Mouse (Mus musculus): ENCODE measurements around the gene Vmn1r214.

Gene Vmn1r214

DNA sequence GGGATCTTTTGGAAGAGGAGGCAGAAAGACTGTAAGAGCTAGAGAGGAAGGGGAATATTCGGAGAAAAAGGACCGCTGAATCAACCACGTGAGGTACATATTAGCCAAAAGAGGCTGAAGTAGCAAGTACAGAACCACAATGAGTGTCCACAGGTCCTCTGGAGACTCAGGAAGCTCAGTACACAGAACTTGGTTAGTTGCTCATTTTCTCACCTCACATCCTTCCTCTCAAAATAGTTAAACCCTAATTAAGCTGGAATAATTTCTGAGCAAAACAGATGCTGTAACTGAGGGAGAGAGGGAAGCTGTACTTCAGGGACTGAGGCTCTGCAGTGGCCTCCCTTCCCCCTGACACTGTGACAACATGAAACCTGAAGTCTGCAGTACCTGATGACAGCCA, at the start of gene Vmn1r214:
TSS of gene Vmn1r214 (plus strand) at position 301 of the 400 bp plus-strand sequence.
- DNase-seq (ENCODE audit: low spot score): no peak

DNA sequence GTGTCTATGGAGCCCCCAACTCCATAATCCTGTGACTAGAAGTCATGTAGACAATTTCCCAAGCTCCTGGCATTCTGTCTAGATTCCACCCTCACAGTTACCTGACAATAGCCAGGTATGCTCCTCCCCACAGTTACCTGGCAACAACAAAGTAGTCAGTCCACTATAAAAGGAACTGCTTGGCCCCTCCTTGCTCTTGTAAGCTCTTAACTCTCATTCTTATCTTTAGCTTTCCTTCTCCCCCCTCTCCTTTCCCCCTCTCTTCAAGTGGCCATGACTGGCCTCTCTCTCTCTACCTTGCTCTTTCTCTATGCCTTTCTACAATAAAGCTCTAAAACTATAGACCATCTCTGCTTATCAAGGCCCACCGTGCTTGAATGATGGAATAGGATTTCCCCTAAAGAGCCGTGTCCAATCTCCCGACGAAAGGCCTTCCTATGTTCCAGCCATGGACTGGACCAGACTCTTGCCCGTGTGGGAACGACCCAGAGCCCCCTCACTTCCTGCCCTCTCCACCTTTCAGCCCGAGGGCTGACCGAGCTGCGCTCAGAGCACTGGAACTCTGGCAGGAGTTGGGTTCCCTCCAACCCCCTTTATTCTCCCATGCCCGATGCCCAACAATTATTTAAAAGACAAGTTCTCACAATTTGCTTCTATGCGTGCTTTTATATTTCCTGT, 39.9 kb upstream of the Vmn1r214 start:
- no peak for DNase-seq (ENCODE audit: low spot score)

GRCm38 (mm10) chr13:22992178-22992700, 38.0 kb upstream of the Vmn1r214 start:
- DNase-seq (ENCODE audit: low spot score): no peak

- no peak for DNase-seq (ENCODE audit: low spot score)
Measured at GRCm38 (mm10) chr13:22992721-22993120, 37.5 kb upstream of the Vmn1r214 start.

- no peak for DNase-seq (ENCODE audit: low spot score)
Measured at GRCm38 (mm10) chr13:23007356-23007755, 22.9 kb upstream of the Vmn1r214 start, which contains the start of gene Vmn1r213. Gene Vmn1r213, plus strand, starts transcription at chr13:23007656.

DNA sequence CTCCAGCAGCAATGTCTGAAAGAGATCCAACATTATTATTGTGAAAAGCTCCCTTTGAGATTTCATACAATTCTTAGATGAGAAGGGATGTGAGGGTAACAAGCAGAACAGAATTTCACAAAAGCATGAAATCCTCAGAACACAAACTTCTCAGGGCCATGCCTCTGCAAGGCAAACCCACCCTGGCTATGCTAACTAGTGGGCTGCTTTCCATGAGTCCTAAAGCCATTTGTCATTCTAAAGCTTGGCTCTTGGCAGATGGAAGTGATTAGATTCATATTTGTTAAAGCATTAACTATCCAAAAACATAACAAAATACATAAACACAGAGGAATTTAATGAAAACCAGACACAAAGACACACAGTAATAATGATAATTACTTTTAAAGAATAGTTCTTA, 12.1 kb upstream of the Vmn1r214 start:
- DNase-seq (ENCODE audit: low spot score): no peak

- no peak for DNase-seq (ENCODE audit: low spot score)
Measured at GRCm38 (mm10) chr13:23024812-23025211, 5.4 kb upstream of the Vmn1r214 start.

DNA sequence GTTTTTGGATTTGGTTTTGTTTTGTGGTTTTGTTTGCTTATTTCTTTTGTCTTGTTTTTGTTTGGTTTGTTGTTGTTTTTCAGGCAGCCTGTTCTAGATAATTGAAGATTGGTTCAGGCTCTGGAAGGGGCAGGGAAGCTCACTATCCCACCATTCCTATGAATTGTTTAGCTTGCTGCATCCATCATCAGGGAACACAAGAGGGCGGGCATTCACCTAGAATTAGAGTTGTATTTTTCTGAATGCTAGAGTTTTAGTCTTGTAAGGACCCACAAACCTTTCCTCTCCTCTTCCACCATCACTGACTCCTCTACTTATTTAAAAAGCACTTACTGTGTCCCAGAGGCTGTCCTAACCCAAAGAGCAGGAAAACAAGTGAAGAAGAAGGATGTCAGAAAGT, 27.6 kb downstream of the Vmn1r214 start:
- no peak for DNase-seq (ENCODE audit: low spot score)

DNA sequence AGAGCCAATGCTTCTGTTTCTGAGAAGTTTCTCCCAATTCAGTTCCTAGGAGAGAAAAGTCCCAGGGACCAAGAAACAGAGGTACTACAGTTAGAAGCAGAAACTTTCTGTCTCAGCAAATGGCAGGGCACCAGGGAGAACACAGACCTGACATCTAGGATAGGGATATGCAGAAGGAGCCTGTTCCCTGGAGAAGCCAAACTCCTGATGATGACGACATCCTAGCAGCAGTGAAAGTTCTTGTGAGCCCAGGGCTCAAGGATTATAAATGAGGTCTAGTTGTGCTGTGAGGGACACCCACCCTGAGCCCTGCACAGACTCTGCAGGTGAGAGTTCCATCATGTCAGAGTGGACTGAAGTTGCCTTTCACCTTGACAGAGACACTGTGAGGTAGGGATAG, 37.5 kb downstream of the Vmn1r214 start, which contains the start of gene Vmn1r215:
TSS of gene Vmn1r215 (plus strand) at position 301 of the 400 bp plus-strand sequence.
- DNase-seq (ENCODE audit: low spot score): no peak

GRCm38 (mm10) chr13:23069312-23069711, 39.1 kb downstream of the Vmn1r214 start:
- DNase-seq (ENCODE audit: low spot score): no peak

Measured in urinary bladder, postnatal 10 days (tissue).